Mouse (Mus musculus) neural tube, embryonic 13.5 days (tissue): ENCODE measurements at regions not wholly inside any gene's neighbourhood (a gene's known extent, or its start where the extent isn't known, plus 50 kb on each side); places are given as distances from the start of the nearest gene placed in this dataset.
A peak's percentile ranks its signal among the peaks of the same experiment; 100 is the strongest.

Experiments used
- ATAC-seq: fragments of 200-750 bp; cut with Nextera tagmentation; 2 replicates; pipeline ENCODE4 v1.8.0; 2017; ENCODE audit warnings: low read depth, mild to moderate bottlenecking, moderate TSS enrichment, moderate library complexity
- H3K27ac ChIP-seq: fragments of 300-500 bp; sonication (generic); replicated peaks from 2 replicates; pipeline ENCODE4 v1.5.1; 2015; ENCODE audit warnings: moderate library complexity, mild to moderate bottlenecking, inconsistent platforms
- H3K27me3 ChIP-seq: fragments of 300-500 bp; sonication (generic); 2 replicates; pipeline ENCODE4 v1.6.1; 2015; ENCODE audit warnings: mild to moderate bottlenecking, inconsistent platforms
- H3K36me3 ChIP-seq: fragments of 300-500 bp; sonication (generic); 2 replicates; pipeline ENCODE4 v1.6.1; 2015; ENCODE audit warnings: mild to moderate bottlenecking, inconsistent platforms
- H3K4me1 ChIP-seq: fragments of 300-500 bp; sonication (generic); replicated peaks from 2 replicates; pipeline ENCODE4 v1.6.1; 2015; ENCODE audit warnings: inconsistent platforms
- H3K4me2 ChIP-seq: fragments of 300-500 bp; sonication (generic); 2 replicates; pipeline ENCODE4 v1.6.1; 2015; ENCODE audit warnings: inconsistent platforms, mild to moderate bottlenecking, moderate library complexity
- H3K4me3 ChIP-seq: fragments of 300-500 bp; sonication (generic); 2 replicates; pipeline ENCODE4 v1.5.1; 2015; ENCODE audit warnings: mild to moderate bottlenecking, inconsistent platforms
- H3K9ac ChIP-seq: fragments of 300-500 bp; sonication (generic); 2 replicates; pipeline ENCODE4 v1.6.1; 2015; ENCODE audit warnings: moderate library complexity, mild to moderate bottlenecking, inconsistent platforms
- H3K9me3 ChIP-seq: fragments of 300-500 bp; sonication (generic); 2 replicates; pipeline ENCODE4 v1.6.1; 2016; ENCODE audit warnings: inconsistent platforms
- WGBS: fragments of 180-500 bp; shearing (Covaris S2); methylation state at CpG from one replicate; pipeline ENCODE4 v1.1.7; 2015; 5-methylcytosine and 5-hydroxymethylcytosine counted together

DNA sequence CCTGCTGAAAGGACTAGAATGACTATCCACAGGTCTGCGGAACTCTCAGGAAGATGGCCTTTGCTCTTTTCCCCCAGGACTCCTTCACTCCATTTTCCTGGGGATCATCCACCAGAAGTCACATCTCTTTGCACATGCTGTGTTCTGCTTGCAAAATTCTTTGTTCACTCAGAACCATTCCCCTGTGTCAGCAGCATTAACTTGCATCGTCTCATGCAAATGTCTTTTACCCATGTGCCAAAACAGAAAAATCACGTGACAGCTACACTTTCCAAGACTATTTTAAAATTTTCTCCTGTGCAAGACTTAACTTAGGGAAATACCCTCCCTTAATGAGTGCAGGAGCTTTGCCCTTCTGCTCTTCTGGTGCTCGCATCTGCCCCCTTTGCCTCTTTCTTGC is 306.2 kb upstream of the Sox11 start:
- Histone ChIP-seq H3K27me3 (no peaks in the 10 kb centered on the region), H3K9ac (no peak overlapping the region), H3K4me1 (peaks cover 11% of the 10 kb centered on the region), H3K4me2 (no peak overlapping the region), H3K4me3 (no peak overlapping the region), H3K9me3 (no peaks in the 10 kb centered on the region), H3K27ac (no peak overlapping the region), H3K36me3 (no peaks in the 10 kb centered on the region)
- no peak for ATAC-seq
- 85% methylated on average over 4 of the region's 4 CpGs for WGBS

DNA sequence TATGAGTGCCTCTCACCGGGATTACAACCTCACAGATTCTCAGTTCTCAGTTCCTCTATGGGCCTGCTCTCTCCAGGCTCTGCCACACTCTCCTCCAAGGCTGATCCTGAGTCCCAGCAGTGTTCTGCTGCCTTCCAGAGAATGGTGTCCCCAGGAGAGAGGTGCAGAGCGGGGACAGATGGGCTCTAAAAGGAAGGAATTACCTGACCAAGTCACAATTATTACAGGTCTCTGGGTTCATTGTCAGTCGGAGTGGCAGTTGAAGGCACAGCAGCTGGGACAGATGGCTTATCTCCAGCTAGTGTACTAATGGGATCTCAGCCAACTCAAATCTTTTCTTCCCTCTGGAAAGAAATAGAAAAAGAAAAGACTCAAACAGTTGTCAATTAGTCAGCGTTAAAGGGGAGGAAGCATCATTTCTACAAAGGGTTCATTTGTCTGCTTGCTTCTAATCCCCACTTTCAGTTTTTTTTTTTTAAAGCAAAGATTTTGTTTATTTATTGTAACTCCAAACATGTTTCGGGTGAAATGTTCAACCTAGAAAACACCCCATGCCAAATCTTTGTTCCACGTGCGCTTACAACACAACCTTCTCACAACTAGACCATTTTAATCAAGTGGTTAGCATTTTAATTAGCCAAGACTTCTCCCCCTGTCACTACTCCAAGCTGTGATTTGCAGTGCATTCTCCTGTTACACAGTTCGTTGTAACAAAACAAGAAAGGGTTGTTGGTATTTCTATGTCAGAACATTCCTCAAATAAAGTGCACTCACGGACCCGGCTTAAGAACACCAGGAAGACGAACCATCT is 304.3 kb upstream of the Sox11 start:
- no peaks in the 10 kb centered on the region for H3K27me3 ChIP-seq
- no peak for ATAC-seq
- WGBS, result 52% methylated on average over 11 of the region's 11 CpGs
- no peak overlapping the region for H3K4me3 ChIP-seq
- H3K4me1 ChIP-seq, result peaks cover 11% of the 10 kb centered on the region
- no peak overlapping the region for H3K9ac ChIP-seq
- no peaks in the 10 kb centered on the region for H3K36me3 ChIP-seq
- H3K9me3 ChIP-seq, result no peaks in the 10 kb centered on the region
- H3K27ac ChIP-seq, result peak overlapping the region; percentile 35; the same call in 1 of the 2 replicates
- H3K4me2 ChIP-seq, result no peak overlapping the region

GRCm38 (mm10) chr12:27619616-27620015 is 277.2 kb upstream of the Sox11 start:
- no peak for ATAC-seq
- Histone ChIP-seq H3K9ac (no peak overlapping the region), H3K4me3 (no peak overlapping the region), H3K4me2 (no peak overlapping the region), H3K27me3 (no peaks in the 10 kb centered on the region), H3K9me3 (no peaks in the 10 kb centered on the region), H3K27ac (no peak overlapping the region), H3K36me3 (no peaks in the 10 kb centered on the region), H3K4me1 (no peaks in the 10 kb centered on the region)
- 61% methylated on average over 5 of the region's 5 CpGs for WGBS

DNA sequence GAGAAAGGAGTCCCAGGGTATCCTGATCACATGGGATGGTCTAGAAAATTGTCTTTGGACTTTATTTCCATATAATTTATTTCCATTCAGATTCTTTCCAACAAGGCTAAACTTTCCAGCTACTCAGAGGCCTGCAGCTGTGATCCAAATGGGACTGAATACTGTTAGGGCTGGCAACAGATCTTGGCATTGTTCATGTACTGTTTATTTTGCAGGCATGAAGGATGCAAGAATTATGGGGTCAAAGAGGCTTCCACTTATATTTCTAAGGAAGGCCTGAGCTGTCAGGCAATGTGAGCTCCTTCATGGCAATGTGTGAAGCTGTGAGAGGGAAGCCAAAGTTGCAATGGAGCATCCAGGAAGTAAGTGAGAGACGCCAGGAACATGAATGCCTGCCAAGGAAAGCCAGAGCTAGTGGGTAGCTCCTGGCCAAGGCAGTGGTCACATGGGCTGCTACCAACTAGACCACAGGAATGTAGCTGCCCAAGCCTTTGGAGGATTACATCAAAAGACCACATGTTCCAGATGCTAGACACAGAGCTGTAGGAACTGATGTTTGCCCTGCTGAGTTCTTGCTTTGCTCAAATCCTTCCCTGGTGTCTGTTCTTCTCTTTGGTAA is 261.8 kb upstream of the Sox11 start:
- Histone ChIP-seq H3K27me3 (no peaks in the 10 kb centered on the region), H3K9me3 (no peaks in the 10 kb centered on the region), H3K36me3 (no peaks in the 10 kb centered on the region), H3K4me3 (no peak overlapping the region), H3K4me1 (peaks cover 6% of the 10 kb centered on the region), H3K9ac (no peak overlapping the region), H3K27ac (no peak overlapping the region), H3K4me2 (no peak overlapping the region)
- WGBS, result 81% methylated on average over 1 of the region's 1 CpGs
- ATAC-seq, result no peak

GRCm38 (mm10) chr12:27599149-27599548 is 256.8 kb upstream of the Sox11 start:
- no peak overlapping the region for H3K4me2 ChIP-seq
- WGBS, result 38% methylated on average over 8 of the region's 8 CpGs
- ATAC-seq, result no peak

DNA sequence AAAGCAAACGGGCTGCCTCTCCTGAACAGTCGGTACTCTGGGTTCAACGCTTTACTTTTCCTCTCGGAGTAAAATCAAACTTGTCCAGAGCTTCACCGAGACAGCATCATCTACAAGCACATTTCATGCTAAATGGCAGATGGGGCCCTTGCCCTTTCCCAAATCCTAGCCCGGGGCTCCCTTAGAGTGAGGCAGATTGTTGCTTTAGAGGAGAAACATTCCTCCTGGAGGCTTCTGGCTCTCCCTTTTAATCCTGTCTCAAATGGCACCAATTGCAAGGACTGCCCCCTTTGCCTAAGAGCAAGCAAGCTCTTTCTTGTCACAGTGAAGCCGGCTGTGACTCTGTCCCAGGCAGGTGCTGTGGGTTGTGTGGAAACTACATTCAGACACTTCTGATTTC is 255.5 kb upstream of the Sox11 start:
- WGBS, result 45% methylated on average over 7 of the region's 7 CpGs
- H3K4me2 ChIP-seq, result no peak overlapping the region
- no peak overlapping the region for H3K9ac ChIP-seq
- H3K27ac ChIP-seq, result no peak overlapping the region
- no peak for ATAC-seq
- no peaks in the 10 kb centered on the region for H3K27me3 ChIP-seq
- no peaks in the 10 kb centered on the region for H3K9me3 ChIP-seq
- no peaks in the 10 kb centered on the region for H3K36me3 ChIP-seq
- H3K4me3 ChIP-seq, result no peak overlapping the region
- peaks cover 16% of the 10 kb centered on the region for H3K4me1 ChIP-seq

More at GRCm38 (mm10) chr12:27599149-27599548, 256.8 kb upstream of the Sox11 start:
- no peak overlapping the region for H3K27ac ChIP-seq
- H3K9ac ChIP-seq, result no peak overlapping the region
- no peaks in the 10 kb centered on the region for H3K9me3 ChIP-seq
- H3K4me3 ChIP-seq, result no peak overlapping the region
- no peaks in the 10 kb centered on the region for H3K36me3 ChIP-seq
- H3K4me1 ChIP-seq, result peaks cover 16% of the 10 kb centered on the region
- H3K27me3 ChIP-seq, result no peaks in the 10 kb centered on the region

- Histone ChIP-seq H3K36me3 (no peaks in the 10 kb centered on the region), H3K4me2 (no peak overlapping the region), H3K27me3 (no peaks in the 10 kb centered on the region), H3K9me3 (no peaks in the 10 kb centered on the region), H3K27ac (no peak overlapping the region), H3K4me1 (peaks cover 16% of the 10 kb centered on the region), H3K9ac (no peak overlapping the region), H3K4me3 (no peak overlapping the region)
- ATAC-seq, result no peak
- WGBS, result 61% methylated on average over 3 of the region's 3 CpGs
These were observed 254.9 kb upstream of the Sox11 start for GRCm38 (mm10) chr12:27597322-27597721.

GRCm38 (mm10) chr12:27595576-27595975 is 253.2 kb upstream of the Sox11 start:
- H3K4me1 ChIP-seq, result peaks cover 16% of the 10 kb centered on the region
- no peaks in the 10 kb centered on the region for H3K9me3 ChIP-seq
- no peak for ATAC-seq
- H3K36me3 ChIP-seq, result no peaks in the 10 kb centered on the region
- H3K9ac ChIP-seq, result no peak overlapping the region
- H3K4me2 ChIP-seq, result no peak overlapping the region
- no peak overlapping the region for H3K4me3 ChIP-seq
- no peaks in the 10 kb centered on the region for H3K27me3 ChIP-seq
- H3K27ac ChIP-seq, result no peak overlapping the region
- WGBS, result 86% methylated on average over 2 of the region's 2 CpGs

- H3K4me2 ChIP-seq, result no peak overlapping the region
- H3K9me3 ChIP-seq, result no peaks in the 10 kb centered on the region
- H3K4me3 ChIP-seq, result no peak overlapping the region
- peaks cover 12% of the 10 kb centered on the region for H3K4me1 ChIP-seq
- H3K36me3 ChIP-seq, result no peaks in the 10 kb centered on the region
- WGBS, result 72% methylated on average over 1 of the region's 1 CpGs
- no peak overlapping the region for H3K27ac ChIP-seq
- ATAC-seq, result no peak
- H3K27me3 ChIP-seq, result no peaks in the 10 kb centered on the region
- H3K9ac ChIP-seq, result no peak overlapping the region
These were observed 251.1 kb upstream of the Sox11 start for GRCm38 (mm10) chr12:27593436-27593835.

DNA sequence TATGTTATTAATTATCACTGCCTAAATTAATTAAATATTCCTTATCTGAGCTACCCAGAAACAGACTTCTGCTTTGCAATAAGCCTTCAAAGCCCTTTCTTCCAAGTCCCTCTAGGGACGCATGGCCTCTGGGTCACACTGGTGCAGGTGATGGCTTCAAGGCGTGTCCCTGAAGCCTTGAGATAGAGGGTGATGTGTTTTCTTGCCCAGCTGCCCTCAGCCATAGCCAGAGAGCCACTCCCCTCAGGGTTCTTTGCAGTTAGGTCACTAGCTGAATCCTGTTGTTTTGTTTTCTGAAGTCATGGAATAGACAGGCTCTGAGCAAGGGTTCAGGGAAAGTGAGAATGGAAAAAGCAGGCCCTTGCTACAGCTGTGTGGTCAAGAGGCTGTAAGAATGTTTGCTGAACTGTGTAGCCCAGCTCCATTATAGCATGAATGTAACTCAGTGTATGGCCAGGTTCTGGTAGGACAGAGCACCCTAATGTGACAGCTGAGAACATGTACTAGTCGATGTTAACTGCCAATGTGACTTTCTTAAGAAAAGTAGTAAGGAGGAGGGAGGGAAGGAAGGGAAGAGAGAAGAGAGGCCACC is 233.8 kb upstream of the Sox11 start:
- H3K27ac ChIP-seq, result peak overlapping the region; percentile 69
- H3K4me3 ChIP-seq, result no peak overlapping the region
- peak; percentile 63 for ATAC-seq

GRCm38 (mm10) chr12:27575629-27576028 is 233.3 kb upstream of the Sox11 start:
- ATAC-seq, result peak; percentile 83
- no peaks in the 10 kb centered on the region for H3K36me3 ChIP-seq
- H3K9me3 ChIP-seq, result no peaks in the 10 kb centered on the region
- H3K27me3 ChIP-seq, result no peaks in the 10 kb centered on the region
- peaks cover 15% of the 10 kb centered on the region for H3K4me1 ChIP-seq
- H3K4me2 ChIP-seq, result no peak overlapping the region
- H3K27ac ChIP-seq, result peak overlapping the region; percentile 69
- no peak overlapping the region for H3K4me3 ChIP-seq
- H3K9ac ChIP-seq, result no peak overlapping the region
- WGBS, result 7% methylated on average over 7 of the region's 7 CpGs

More for the DNA sequence above, 233.8 kb upstream of the Sox11 start:
- H3K9ac ChIP-seq, result no peak overlapping the region
- no peaks in the 10 kb centered on the region for H3K36me3 ChIP-seq
- no peak overlapping the region for H3K4me2 ChIP-seq
- no peaks in the 10 kb centered on the region for H3K27me3 ChIP-seq
- H3K9me3 ChIP-seq, result no peaks in the 10 kb centered on the region
- WGBS, result 26% methylated on average over 3 of the region's 3 CpGs
- peaks cover 15% of the 10 kb centered on the region for H3K4me1 ChIP-seq

- Histone ChIP-seq H3K4me1 (peaks cover 41% of the 10 kb centered on the region), H3K36me3 (no peaks in the 10 kb centered on the region), H3K4me2 (no peak overlapping the region), H3K4me3 (no peak overlapping the region), H3K9ac (no peak overlapping the region), H3K27me3 (no peaks in the 10 kb centered on the region), H3K9me3 (no peaks in the 10 kb centered on the region), H3K27ac (peak overlapping the region; percentile 95)
- WGBS, result 40% methylated on average over 3 of the region's 3 CpGs
- no peak for ATAC-seq
These were observed 224.9 kb upstream of the Sox11 start for GRCm38 (mm10) chr12:27567250-27567649.
